Mouse (Mus musculus) layer of hippocampus, adult 18-20 months (tissue): ENCODE results near the gene Lgals1. TPM values are rescaled to one million over a fixed set of nuclear protein-coding genes. Genes with fewer than 3 reads are reported as not detected.

Experiments used
- DNase-seq, 2 experiments: peaks; one replicate each; pipeline ENCODE4 v3.0.0; 2022; ENCODE audit warnings: low spot score in 2 of 2
- total RNA-seq, 2 experiments: library from RNA; stranded (reverse); gene quantifications; 2 replicates each; pipeline ENCODE4 v1.2.3; 2021

Gene Lgals1
- total RNA-seq, 2 experiments from 2014 or later: 23.8 to 27.0 TPM

DNA sequence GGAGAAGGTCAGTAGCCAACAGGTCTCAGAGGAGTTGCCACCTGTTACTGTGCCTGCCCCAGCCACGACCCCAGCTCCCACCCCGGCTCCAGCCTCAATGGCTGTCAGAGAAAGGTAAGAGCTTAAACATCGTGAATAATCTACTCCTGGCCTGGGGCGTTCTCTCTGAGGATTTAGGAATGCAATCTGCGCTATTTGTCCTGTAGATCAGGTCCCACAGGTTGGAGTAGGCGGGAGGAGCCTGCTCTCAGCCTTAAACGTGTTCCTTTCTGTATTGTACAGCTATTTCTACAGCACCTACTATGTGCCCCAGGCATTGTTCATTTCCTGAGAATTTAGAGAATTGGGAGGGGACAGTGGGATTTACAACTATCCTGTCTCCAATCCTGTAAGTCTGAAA lies 18.1 kb upstream of the Lgals1 start:
- no peak for DNase-seq

DNA sequence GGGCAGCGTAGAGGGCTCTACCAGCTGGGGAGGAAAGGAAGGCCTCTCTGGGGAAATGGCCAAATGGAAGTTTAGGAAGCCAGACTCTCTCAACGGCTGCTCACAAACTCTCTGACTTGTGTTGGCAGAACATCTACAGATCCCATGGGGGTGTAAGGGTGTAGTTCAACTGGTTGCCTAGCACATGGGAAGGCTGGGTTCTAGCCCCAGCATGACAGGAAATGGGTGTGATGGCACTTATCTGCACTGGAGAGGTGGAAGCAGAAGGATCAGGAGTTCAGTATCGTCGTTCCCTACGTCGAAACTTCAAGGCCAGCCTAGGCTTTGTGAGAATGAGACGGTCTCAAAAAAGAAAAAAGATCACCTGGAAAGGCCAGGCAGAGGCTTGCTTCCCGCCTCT lies 17.5 kb upstream of the Lgals1 start:
- no peak for DNase-seq

DNA sequence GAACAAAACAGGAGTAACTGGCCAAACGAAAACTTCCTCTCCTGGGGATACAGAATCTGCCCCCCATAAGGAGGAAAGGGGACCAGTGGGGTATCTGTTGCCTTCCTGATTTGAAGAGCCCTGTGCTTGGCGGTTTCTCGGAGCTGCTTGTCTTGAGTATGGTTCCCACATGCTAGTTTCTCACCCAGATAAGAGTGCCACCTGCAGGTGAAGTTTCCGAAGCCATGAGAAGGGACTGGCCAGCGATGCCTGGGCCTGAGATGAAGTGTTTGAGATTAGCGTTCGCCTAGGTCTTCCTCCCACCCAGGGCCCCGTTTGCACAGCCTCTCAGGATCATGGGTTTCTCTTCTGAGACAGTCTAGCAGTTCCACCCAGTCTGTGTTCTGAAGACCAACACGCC lies 14.5 kb upstream of the Lgals1 start:
- DNase-seq: no peak

DNA sequence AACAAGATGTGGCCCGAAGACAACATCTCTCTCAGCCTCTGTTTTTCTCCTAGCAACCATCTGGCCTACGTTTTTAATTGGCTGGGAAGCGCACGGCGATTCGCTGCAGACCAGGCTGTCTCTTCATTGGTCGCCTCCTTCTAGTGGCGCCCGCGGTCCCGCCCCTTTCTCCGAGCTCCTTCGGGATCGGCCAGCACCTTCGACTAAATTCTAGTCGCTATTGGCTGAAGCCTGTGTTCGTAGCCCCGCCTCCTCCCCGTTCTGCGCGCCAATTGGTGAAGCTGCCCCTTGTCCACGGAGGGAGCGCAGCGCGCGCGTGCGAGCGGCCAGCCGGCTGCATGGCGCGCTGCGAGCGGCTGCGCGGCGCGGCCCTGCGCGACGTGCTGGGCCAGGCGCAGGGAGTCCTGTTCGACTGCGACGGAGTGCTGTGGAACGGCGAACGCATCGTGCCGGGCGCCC lies 12.9 kb upstream of the Lgals1 start, which contains the start of gene Pdxp:
Pdxp (plus strand) TSS at position 288 of the 459 bp plus-strand sequence.
- DNase-seq: peak; percentile 97 to 98

DNA sequence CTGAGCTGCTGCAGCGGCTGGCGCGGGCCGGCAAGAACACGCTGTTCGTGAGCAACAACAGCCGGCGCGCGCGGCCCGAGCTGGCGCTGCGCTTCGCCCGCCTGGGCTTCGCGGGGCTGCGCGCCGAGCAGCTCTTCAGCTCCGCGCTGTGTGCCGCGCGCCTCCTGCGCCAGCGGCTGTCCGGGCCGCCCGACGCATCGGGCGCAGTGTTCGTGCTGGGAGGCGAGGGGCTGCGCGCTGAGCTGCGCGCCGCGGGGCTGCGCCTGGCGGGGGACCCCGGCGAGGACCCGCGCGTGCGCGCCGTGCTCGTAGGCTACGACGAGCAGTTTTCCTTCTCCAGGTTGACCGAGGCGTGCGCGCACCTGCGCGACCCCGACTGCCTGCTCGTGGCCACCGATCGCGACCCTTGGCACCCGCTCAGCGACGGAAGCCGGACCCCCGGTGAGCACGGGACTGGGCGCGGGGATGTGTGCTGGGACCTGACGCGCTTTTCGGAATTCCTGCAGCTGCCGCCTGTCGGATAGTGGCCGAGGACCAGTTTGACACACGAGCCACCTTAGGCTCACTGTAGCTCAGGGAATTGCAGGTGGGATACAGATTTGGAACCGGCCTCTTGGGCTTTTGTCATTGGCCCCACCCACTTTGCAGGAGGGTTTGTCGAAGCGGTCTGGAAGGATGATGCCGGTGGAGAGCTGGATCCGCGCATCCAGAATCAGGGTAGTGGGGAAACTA lies 12.3 kb upstream of the Lgals1 start:
- peak; percentile 51 to 68 for DNase-seq

- no peak for DNase-seq
Measured at GRCm38 (mm10) chr15:78914823-78915659, 11.5 kb upstream of the Lgals1 start.

- peak; percentile 67 to 90 for DNase-seq
Measured at GRCm38 (mm10) chr15:78915660-78916017, 10.9 kb upstream of the Lgals1 start.

GRCm38 (mm10) chr15:78916052-78916826 lies 10.3 kb upstream of the Lgals1 start:
- peak in 1 of 2 experiments; percentile 62 for DNase-seq

- no peak for DNase-seq
Measured at GRCm38 (mm10) chr15:78918126-78918525, 8.4 kb upstream of the Lgals1 start.

GRCm38 (mm10) chr15:78919914-78920313 lies 6.6 kb upstream of the Lgals1 start:
- no peak for DNase-seq

DNA sequence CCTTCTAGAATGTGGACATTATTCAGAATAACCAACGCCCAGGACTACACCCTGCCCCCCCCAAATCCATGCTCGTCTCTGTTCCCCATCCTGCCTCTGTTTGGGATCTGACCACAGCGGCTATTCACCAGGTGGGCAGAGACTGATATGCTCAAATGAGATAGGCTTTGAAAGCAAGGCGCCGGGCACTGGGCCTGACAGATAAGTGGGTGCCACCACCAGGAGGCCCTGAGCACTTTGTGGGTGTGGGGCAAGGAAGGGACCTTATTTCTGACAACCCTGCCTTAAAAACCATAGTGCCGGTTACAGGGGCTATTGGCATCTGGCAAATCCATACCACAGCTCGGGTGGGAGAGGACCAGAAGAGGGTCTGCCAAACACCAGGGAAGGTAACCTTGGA lies 3.8 kb upstream of the Lgals1 start:
- no peak for DNase-seq

GRCm38 (mm10) chr15:78923585-78923984 lies 2.9 kb upstream of the Lgals1 start:
- DNase-seq: no peak

DNA sequence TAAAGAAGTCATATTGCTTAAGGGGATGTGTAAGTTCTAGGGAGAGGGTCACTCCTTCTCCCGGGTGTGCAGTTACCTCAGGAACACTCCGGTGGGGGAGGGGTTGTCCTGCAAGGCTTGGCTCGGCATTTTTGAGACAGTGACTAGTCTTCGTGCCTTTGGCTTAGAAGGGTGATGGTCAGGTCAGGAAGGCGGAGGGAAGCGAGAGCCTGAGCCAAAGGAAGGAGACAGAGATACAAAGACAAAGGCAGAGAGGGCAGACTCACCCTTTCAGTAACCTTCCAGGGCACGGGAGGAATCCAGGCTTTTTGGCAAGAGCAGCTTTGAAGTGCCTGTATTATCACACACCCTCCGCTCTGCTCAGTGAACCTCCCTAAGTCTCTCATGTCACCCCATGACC lies 1.4 kb upstream of the Lgals1 start:
- DNase-seq: no peak

- DNase-seq: no peak
Measured at GRCm38 (mm10) chr15:78927021-78927787, 679 bp downstream of the Lgals1 start.

DNA sequence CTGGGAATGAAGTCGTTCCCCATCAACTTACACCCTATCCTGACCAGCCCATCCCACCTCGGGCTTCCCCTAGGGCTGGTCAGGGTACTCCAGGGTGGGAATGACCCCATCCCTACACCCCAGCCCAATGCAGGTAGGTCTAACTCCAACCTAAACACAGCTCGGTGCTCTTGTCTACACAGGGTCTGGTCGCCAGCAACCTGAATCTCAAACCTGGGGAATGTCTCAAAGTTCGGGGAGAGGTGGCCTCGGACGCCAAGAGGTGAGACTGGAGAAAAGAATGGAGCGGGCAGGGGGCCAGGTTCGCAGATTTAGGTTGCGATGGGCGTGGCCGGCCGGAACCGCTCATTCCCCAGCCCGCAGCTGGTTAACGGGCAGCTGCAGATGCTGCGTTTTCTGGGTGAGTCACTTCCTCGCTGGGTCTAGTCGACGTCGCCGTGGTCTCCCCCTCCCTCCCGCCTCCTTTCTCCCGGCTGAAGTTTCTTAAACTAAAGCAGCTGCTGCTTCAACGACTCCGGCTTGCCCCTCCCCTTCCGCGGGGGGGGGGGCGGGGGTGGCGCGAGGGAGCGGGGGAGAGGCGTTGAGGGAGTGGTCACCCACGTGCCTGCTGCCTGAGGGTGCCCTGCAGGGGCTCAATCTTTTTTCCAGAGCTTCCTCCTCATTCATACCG lies 1.4 kb downstream of the Lgals1 start:
- no peak for DNase-seq

DNA sequence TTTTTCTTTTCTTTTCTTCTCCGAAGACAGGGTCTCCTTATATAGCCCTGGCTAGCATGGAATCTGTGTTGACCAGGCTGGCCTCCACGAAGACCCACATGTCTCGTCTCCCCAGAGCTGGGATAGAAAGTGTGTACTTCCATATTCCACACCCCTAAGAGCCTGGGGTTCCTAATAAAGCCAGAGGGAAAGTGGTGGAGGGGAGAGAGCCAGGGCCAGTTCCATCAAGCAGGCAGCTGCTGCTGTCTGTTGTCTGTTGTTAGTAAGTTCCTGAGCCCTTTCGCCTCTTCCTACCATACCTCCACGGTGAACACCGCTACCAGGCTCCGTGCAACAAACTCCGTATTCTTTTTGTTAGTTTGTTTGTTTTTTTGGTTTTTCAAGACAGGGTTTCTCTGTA lies 2.0 kb downstream of the Lgals1 start:
- no peak for DNase-seq

GRCm38 (mm10) chr15:78930192-78930706 lies 3.7 kb downstream of the Lgals1 start:
- no peak for DNase-seq

DNA sequence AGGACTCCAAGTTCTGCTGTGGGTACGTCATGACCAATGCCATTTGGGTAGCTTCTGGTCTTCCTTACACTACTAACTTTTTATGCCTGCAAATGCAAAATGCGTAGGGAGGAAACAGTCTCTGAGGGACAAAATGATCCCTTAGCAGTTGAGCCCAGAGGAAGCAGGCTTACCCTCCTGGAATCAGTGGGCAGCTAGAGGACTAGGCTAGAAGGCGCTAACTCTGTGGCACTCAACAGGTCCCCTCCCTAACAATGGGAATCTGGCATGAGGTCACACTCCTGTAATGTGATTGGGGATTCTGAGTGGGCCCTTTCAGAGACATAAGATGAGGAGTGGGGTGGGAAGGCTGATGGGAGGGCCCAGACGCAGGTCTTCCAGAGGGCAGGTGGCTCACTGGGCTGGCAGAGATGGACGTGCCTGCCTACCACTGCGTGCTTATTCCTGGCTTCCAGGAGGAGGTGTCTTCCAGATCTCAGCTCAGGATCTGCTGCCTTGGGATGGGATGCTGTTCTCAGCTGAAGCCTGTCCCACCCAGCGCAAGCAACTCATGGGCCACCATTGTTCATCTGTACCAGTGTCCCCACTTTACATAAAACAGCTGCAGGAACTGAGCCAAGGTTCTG lies 4.4 kb downstream of the Lgals1 start:
- DNase-seq: no peak

- peak in 1 of 2 experiments; percentile 52 for DNase-seq
Measured at GRCm38 (mm10) chr15:78931577-78931976, 5.1 kb downstream of the Lgals1 start.
